Mouse (Mus musculus): ENCODE results near the gene Abcb9. TPM values are rescaled to one million over a fixed set of nuclear protein-coding genes. Genes with fewer than 3 reads are reported as not detected.

The Abcb9 gene
- polyA plus RNA-seq, 1 experiment from 2014 or later, result 23.5 TPM

GRCm38 (mm10) chr5:124035806-124036205 lies 59.8 kb downstream of the Abcb9 start:
- H3K9ac ChIP-seq, result no peak overlapping the region
- no peaks in the 10 kb centered on the region for H3K9me3 ChIP-seq
- ATAC-seq (ENCODE audit: low FRiP score, low read depth), result no peak
- H3K4me3 ChIP-seq, result no peak overlapping the region
- no peak overlapping the region for H3K27ac ChIP-seq (replicated peaks)
- no peaks in the 10 kb centered on the region for H3K36me3 ChIP-seq
- H3K4me1 ChIP-seq (replicated peaks), result no peaks in the 10 kb centered on the region
- H3K4me2 ChIP-seq, result no peak overlapping the region
- WGBS, result 76% methylated on average over 8 of the region's 8 CpGs
- H3K27me3 ChIP-seq, result no peaks in the 10 kb centered on the region

GRCm38 (mm10) chr5:124035406-124035805 lies 60.2 kb downstream of the Abcb9 start:
- H3K9ac ChIP-seq, result no peak overlapping the region
- WGBS, result 93% methylated on average over 9 of the region's 9 CpGs
- no peak overlapping the region for H3K27ac ChIP-seq (replicated peaks)
- H3K4me3 ChIP-seq, result no peak overlapping the region
- no peaks in the 10 kb centered on the region for H3K36me3 ChIP-seq
- no peak overlapping the region for H3K4me2 ChIP-seq
- no peak for ATAC-seq (ENCODE audit: low FRiP score, low read depth)
- H3K27me3 ChIP-seq, result no peaks in the 10 kb centered on the region
- H3K4me1 ChIP-seq (replicated peaks), result peaks cover under 1% of the 10 kb centered on the region; the same call in 1 of the 2 replicates
- H3K9me3 ChIP-seq, result no peaks in the 10 kb centered on the region

GRCm38 (mm10) chr5:124034471-124034870 lies 61.1 kb downstream of the Abcb9 start:
- no peak for ATAC-seq (ENCODE audit: low FRiP score, low read depth)
- Histone ChIP-seq H3K27ac (replicated peaks) (no peak overlapping the region), H3K27me3 (no peaks in the 10 kb centered on the region), H3K9me3 (no peaks in the 10 kb centered on the region), H3K36me3 (no peaks in the 10 kb centered on the region), H3K4me1 (replicated peaks) (peaks cover 9% of the 10 kb centered on the region), H3K9ac (no peak overlapping the region), H3K4me2 (no peak overlapping the region), H3K4me3 (no peak overlapping the region)
- 78% methylated on average over 11 of the region's 11 CpGs for WGBS

GRCm38 (mm10) chr5:124032001-124032508 lies 63.5 kb downstream of the Abcb9 start, which contains the start of gene Vps37b:
Gene Vps37b, minus strand, starts transcription at chr5:124032270.
- peak within 1 kb of the TSS; percentile 93 for H3K27ac ChIP-seq (replicated peaks)
- H3K4me3 ChIP-seq, result peak within 1 kb of the TSS; percentile 79
- under 1% methylated on average over 52 of the region's 52 CpGs for WGBS
- peaks cover 31% of the 10 kb centered on the region for H3K4me1 ChIP-seq (replicated peaks)
- no peaks in the 10 kb centered on the region for H3K9me3 ChIP-seq
- H3K36me3 ChIP-seq, result no peaks in the 10 kb centered on the region
- ATAC-seq (ENCODE audit: low FRiP score, low read depth), result peak; percentile 73
- peak within 1 kb of the TSS; percentile 92 for H3K9ac ChIP-seq
- H3K27me3 ChIP-seq, result no peaks in the 10 kb centered on the region
- peak within 1 kb of the TSS; percentile 67 for H3K4me2 ChIP-seq

GRCm38 (mm10) chr5:124031068-124031955 lies 64.3 kb downstream of the Abcb9 start:
- Histone ChIP-seq H3K27me3 (no peaks in the 10 kb centered on the region), H3K36me3 (no peaks in the 10 kb centered on the region), H3K9me3 (no peaks in the 10 kb centered on the region), H3K4me2 (peak overlapping the region; percentile 67), H3K4me1 (replicated peaks) (peaks cover 37% of the 10 kb centered on the region), H3K27ac (replicated peaks) (peak overlapping the region; percentile 93), H3K4me3 (peak overlapping the region; percentile 79), H3K9ac (peak overlapping the region; percentile 92)
- ATAC-seq (ENCODE audit: low FRiP score, low read depth), result peak; percentile 46
- WGBS, result under 1% methylated on average over 26 of the region's 26 CpGs

- H3K9ac ChIP-seq, result peak overlapping the region; percentile 92
- peak overlapping the region; percentile 79 for H3K4me3 ChIP-seq
- H3K27ac ChIP-seq (replicated peaks), result peak overlapping the region; percentile 93
- no peaks in the 10 kb centered on the region for H3K9me3 ChIP-seq
- 6% methylated on average over 12 of the region's 12 CpGs for WGBS
- H3K4me2 ChIP-seq, result peak overlapping the region; percentile 67
- peaks cover 45% of the 10 kb centered on the region for H3K4me1 ChIP-seq (replicated peaks)
- no peaks in the 10 kb centered on the region for H3K36me3 ChIP-seq
- H3K27me3 ChIP-seq, result no peaks in the 10 kb centered on the region
- ATAC-seq (ENCODE audit: low FRiP score, low read depth), result peak; percentile 76
Observed at GRCm38 (mm10) chr5:124030386-124031067, 65.1 kb downstream of the Abcb9 start.

- peak overlapping the region; percentile 93 for H3K27ac ChIP-seq (replicated peaks)
- H3K9ac ChIP-seq, result peak overlapping the region; percentile 92; the same call in 1 of the 2 replicates
- WGBS, result 66% methylated on average over 19 of the region's 19 CpGs
- H3K4me1 ChIP-seq (replicated peaks), result peaks cover 56% of the 10 kb centered on the region
- no peaks in the 10 kb centered on the region for H3K36me3 ChIP-seq
- no peaks in the 10 kb centered on the region for H3K9me3 ChIP-seq
- H3K4me2 ChIP-seq, result peak overlapping the region; percentile 67
- H3K4me3 ChIP-seq, result peak overlapping the region; percentile 79
- ATAC-seq (ENCODE audit: low FRiP score, low read depth), result no peak
- no peaks in the 10 kb centered on the region for H3K27me3 ChIP-seq
Observed at GRCm38 (mm10) chr5:124029220-124030035, 66.2 kb downstream of the Abcb9 start.

GRCm38 (mm10) chr5:124028680-124029079 lies 66.9 kb downstream of the Abcb9 start:
- Histone ChIP-seq H3K4me2 (peak overlapping the region; percentile 67), H3K9ac (peak overlapping the region; percentile 14; the same call in 1 of the 2 replicates), H3K4me1 (replicated peaks) (peaks cover 63% of the 10 kb centered on the region), H3K27me3 (no peaks in the 10 kb centered on the region), H3K27ac (replicated peaks) (peak overlapping the region; percentile 93; the same call in 1 of the 2 replicates), H3K4me3 (peak overlapping the region; percentile 9; the same call in 1 of the 2 replicates), H3K9me3 (no peaks in the 10 kb centered on the region), H3K36me3 (no peaks in the 10 kb centered on the region)
- 35% methylated on average over 7 of the region's 7 CpGs for whole genome bisulfite sequencing
- ATAC-seq (ENCODE audit: low FRiP score, low read depth), result no peak

- 55% methylated on average over 19 of the region's 19 CpGs for WGBS
Observed at GRCm38 (mm10) chr5:124027702-124028470, 67.7 kb downstream of the Abcb9 start.

GRCm38 (mm10) chr5:124026568-124026967 lies 69.0 kb downstream of the Abcb9 start:
- ATAC-seq (ENCODE audit: low FRiP score, low read depth), result no peak
- H3K36me3 ChIP-seq, result no peaks in the 10 kb centered on the region
- H3K4me1 ChIP-seq (replicated peaks), result peaks cover 68% of the 10 kb centered on the region
- H3K4me3 ChIP-seq, result no peak overlapping the region
- H3K27me3 ChIP-seq, result no peaks in the 10 kb centered on the region
- no peaks in the 10 kb centered on the region for H3K9me3 ChIP-seq
- H3K9ac ChIP-seq, result no peak overlapping the region
- 0 out of 2 replicates have a peak overlapping the region, but pooled peaks have one; percentile 36 for H3K27ac ChIP-seq (replicated peaks)
- H3K4me2 ChIP-seq, result peak overlapping the region; percentile 20
- 44% methylated on average over 5 of the region's 5 CpGs for WGBS

More at GRCm38 (mm10) chr5:124027702-124028470, 67.7 kb downstream of the Abcb9 start:
- no peaks in the 10 kb centered on the region for H3K36me3 ChIP-seq
- H3K4me3 ChIP-seq, result peak overlapping the region; percentile 9
- peaks cover 68% of the 10 kb centered on the region for H3K4me1 ChIP-seq (replicated peaks)
- H3K9me3 ChIP-seq, result no peaks in the 10 kb centered on the region
- peak overlapping the region; percentile 14; the same call in 1 of the 2 replicates for H3K9ac ChIP-seq
- ATAC-seq (ENCODE audit: low FRiP score, low read depth), result no peak
- peak overlapping the region; percentile 67 for H3K4me2 ChIP-seq
- H3K27me3 ChIP-seq, result no peaks in the 10 kb centered on the region
- peak overlapping the region; percentile 40; the same call in 1 of the 2 replicates for H3K27ac ChIP-seq (replicated peaks)

Measured in hindbrain, embryonic 15.5 days (tissue).